Mouse (Mus musculus) testis, adult 2 months (tissue): ENCODE measurements around the gene 3110021N24Rik.

Experiments
- CTCF ChIP-seq: fragments of 200-500 bp; IDR thresholded peaks from 2 replicates; pipeline ENCODE4 v1.5.1; 2012; ENCODE audit warnings: low read depth, mild to moderate bottlenecking, inconsistent platforms, low read length, moderate library complexity; ENCODE audit not compliant: control insufficient read depth, insufficient read depth, insufficient replicate concordance
- POLR2A ChIP-seq: fragments of 200-500 bp; IDR thresholded peaks from 2 replicates; pipeline ENCODE4 v1.6.1; 2012; ENCODE audit warnings: low read depth, mild to moderate bottlenecking, inconsistent platforms, low read length, moderate library complexity; ENCODE audit not compliant: control insufficient read depth

GRCm38 (mm10) chr4:108811550-108811949 lies 92.1 kb downstream of the 3110021N24Rik start:
- TF ChIP-seq CTCF = no peak
- no peak for TF ChIP-seq POLR2A
